Mouse (Mus musculus) small intestine, adult 2 months (tissue): ENCODE results near the gene Atp5s. TPM values are rescaled to one million over a fixed set of nuclear protein-coding genes. Genes with fewer than 3 reads are reported as not detected.

Experiments
- H3K27ac ChIP-seq: fragments of 200-500 bp; 2 replicates; pipeline ENCODE4 v1.5.1; 2012; ENCODE audit warnings: low read depth, low read length, control low read depth, inconsistent platforms; ENCODE audit not compliant: insufficient read depth
- H3K27me3 ChIP-seq: fragments of 200-500 bp; 2 replicates; pipeline ENCODE4 v1.6.1; 2012; ENCODE audit warnings: mild to moderate bottlenecking, moderate library complexity, low read length, inconsistent platforms; ENCODE audit not compliant: control insufficient read depth, insufficient read depth
- H3K36me3 ChIP-seq: fragments of 200-500 bp; 2 replicates; pipeline ENCODE4 v1.6.1; 2012; ENCODE audit warnings: mild to moderate bottlenecking, low read length, control low read depth, inconsistent platforms; ENCODE audit not compliant: control insufficient read depth, insufficient read depth
- H3K4me1 ChIP-seq: fragments of 200-500 bp; 2 replicates; pipeline ENCODE4 v1.6.1; 2012; ENCODE audit warnings: low read length, inconsistent platforms, mixed read lengths; ENCODE audit not compliant: control insufficient read depth, insufficient read depth, insufficient read length
- H3K4me3 ChIP-seq: fragments of 200-500 bp; 2 replicates; pipeline ENCODE4 v1.5.1; 2012; ENCODE audit warnings: low read depth, mild to moderate bottlenecking, control low read depth, inconsistent platforms, low read length, moderate library complexity
- CTCF ChIP-seq: fragments of 200-500 bp; IDR thresholded peaks from 2 replicates; pipeline ENCODE4 v1.5.1; 2012; ENCODE audit warnings: low read depth, mild to moderate bottlenecking, control low read depth, inconsistent platforms, low read length, moderate library complexity, mixed read lengths; ENCODE audit not compliant: insufficient replicate concordance, insufficient read length; ENCODE audit errors: extremely low read depth
- POLR2A ChIP-seq: fragments of 200-500 bp; IDR thresholded peaks from 2 replicates; pipeline ENCODE4 v1.6.1; 2012; ENCODE audit warnings: low read depth, mild to moderate bottlenecking, control low read depth, inconsistent platforms, low read length, moderate library complexity
- WGBS: fragments of 180-500 bp; shearing (Covaris S2); methylation state at CpG from one replicate; pipeline ENCODE4 v1.1.7; 2018; 5-methylcytosine and 5-hydroxymethylcytosine counted together
- polyA plus RNA-seq: library from polyadenylated mRNA; depleted of rRNA; stranded (reverse); fragments of >200 nt; gene quantifications from 2 replicates; pipeline ENCODE4 v1.2.3, GENCODE M21; 2012

Gene Atp5s
- polyA plus RNA-seq, 1 experiment: 7.9 TPM

DNA sequence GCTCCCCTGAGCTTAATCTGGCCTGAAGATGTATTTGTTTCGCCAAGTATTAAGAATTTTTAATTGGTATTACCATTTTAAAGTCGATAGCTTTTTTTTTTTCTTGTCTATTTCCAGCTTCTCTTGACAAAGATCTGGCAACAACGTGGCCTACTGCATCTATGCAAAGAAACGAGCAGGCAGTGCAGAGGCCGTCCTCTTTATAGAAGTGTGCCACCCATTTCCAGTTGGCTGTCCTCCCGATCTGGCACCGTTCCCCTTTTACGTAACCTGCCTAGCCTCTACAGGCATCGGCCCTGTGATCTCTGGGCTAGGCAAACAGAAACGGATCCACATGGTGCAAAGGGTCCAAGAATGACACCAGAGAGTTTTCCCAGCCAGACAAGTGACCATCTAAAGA is 41.2 kb upstream of the Atp5s start:
- H3K36me3 ChIP-seq: no peaks in the 10 kb centered on the region
- no peak overlapping the region for H3K4me3 ChIP-seq
- peaks cover 4% of the 10 kb centered on the region; the same call in 1 of the 2 replicates for H3K4me1 ChIP-seq
- TF ChIP-seq CTCF: no peak
- no peak; the same call in 1 of the 2 replicates for TF ChIP-seq POLR2A
- no peak overlapping the region for H3K27ac ChIP-seq
- H3K27me3 ChIP-seq: no peaks in the 10 kb centered on the region
- 10% methylated on average over 10 of the region's 10 CpGs for WGBS

DNA sequence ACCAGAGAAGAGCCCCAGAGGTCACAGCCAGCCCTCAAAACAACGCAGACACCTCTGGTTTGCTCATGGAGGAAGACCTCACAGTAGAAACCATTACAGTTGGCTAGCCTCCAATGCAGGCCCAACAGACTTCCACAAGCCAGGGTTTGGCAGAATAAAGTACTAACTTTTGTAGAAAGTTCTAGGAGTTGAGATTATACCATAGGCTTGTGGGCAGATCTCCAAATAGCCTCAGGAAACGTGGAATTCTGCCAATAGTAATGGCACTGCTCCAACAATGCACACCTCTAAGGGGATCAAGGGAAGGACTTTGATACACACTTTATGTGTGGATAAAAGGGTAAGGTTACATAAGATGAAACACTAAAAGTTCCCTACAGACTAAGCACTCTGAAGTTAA is 36.4 kb upstream of the Atp5s start:
- TF ChIP-seq POLR2A (no peak), CTCF (no peak)
- 17% methylated on average over 2 of the region's 2 CpGs for WGBS
- Histone ChIP-seq H3K27ac (peak overlapping the region; percentile 43; the same call in 1 of the 2 replicates), H3K4me1 (peaks cover 2% of the 10 kb centered on the region; the same call in 1 of the 2 replicates), H3K4me3 (no peak overlapping the region), H3K27me3 (no peaks in the 10 kb centered on the region), H3K36me3 (no peaks in the 10 kb centered on the region; the same call in 1 of the 2 replicates)

DNA sequence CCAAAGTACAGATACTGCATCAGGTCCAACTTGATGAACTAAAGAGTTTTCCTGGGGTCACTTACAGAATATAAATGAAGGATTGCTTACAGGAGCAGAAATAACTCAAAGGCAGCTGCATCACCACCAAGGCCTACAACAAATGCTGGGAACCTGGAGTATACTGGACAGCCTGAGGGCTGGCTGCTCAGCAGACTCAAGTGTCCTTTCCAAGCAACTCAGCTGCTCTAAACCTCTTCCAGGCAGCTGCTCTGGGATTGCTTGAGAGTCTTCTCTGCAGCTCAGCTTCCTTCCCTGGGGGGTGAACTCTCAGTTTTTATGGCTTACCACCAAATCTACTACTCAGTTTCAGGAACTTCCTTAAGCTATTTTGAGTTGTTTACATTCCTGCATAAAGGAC is 35.7 kb upstream of the Atp5s start:
- H3K4me1 ChIP-seq: peaks cover 2% of the 10 kb centered on the region; the same call in 1 of the 2 replicates

DNA sequence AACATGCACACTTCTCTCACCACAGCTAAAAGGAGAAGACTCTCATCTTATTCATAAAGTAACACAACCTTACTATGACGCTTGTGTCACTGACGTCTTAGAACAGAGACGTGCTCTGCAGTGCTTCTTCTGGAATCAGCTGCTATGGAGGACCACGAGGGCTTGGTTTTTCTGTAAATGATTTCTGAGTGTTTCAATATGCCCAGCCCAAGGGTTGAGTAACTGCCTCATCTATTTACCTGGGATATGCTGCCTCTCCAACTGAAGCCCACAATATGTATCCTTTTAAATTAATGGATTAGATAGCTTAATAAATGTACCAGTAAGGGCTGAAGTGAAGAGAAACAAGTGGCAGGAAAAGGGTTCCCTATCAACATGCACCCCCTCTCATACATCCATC is 34.0 kb upstream of the Atp5s start:
- peaks cover 2% of the 10 kb centered on the region; the same call in 1 of the 2 replicates for H3K4me1 ChIP-seq
- no peak overlapping the region for H3K27ac ChIP-seq
- WGBS: 92% methylated on average over 4 of the region's 4 CpGs
- TF ChIP-seq CTCF (no peak), POLR2A (no peak)
- no peaks in the 10 kb centered on the region for H3K27me3 ChIP-seq
- H3K4me3 ChIP-seq: no peak overlapping the region
- no peaks in the 10 kb centered on the region; the same call in 1 of the 2 replicates for H3K36me3 ChIP-seq

More for the DNA sequence above, 35.7 kb upstream of the Atp5s start:
- Histone ChIP-seq H3K4me3 (no peak overlapping the region), H3K27me3 (no peaks in the 10 kb centered on the region), H3K27ac (no peak overlapping the region), H3K36me3 (no peaks in the 10 kb centered on the region; the same call in 1 of the 2 replicates)
- TF ChIP-seq POLR2A: no peak
- TF ChIP-seq CTCF: no peak

DNA sequence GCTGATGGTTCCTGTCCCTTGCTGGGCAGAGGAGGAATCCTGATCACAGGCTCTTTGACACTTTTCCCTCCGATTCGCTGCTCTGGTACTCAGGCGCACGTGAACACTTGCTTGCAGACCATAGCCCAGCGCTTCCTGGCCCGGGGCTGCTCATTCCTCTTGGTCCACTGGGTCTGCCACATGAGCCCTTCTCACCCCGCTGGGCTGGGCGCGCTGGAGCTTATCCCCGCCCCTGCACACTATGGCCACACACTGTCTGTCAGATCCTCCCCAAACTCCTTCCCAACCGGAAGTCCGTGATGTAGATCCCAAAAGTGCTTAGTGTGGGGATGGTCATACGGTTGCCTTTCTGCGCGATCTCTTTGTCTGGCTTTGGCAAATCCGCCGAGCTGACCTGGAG is 31.3 kb upstream of the Atp5s start:
- Histone ChIP-seq H3K27me3 (no peaks in the 10 kb centered on the region), H3K27ac (no peak overlapping the region), H3K4me3 (no peak overlapping the region), H3K4me1 (no peaks in the 10 kb centered on the region), H3K36me3 (peaks cover 1% of the 10 kb centered on the region)
- WGBS: 96% methylated on average over 17 of the region's 17 CpGs
- no peak for TF ChIP-seq POLR2A
- TF ChIP-seq CTCF: no peak

DNA sequence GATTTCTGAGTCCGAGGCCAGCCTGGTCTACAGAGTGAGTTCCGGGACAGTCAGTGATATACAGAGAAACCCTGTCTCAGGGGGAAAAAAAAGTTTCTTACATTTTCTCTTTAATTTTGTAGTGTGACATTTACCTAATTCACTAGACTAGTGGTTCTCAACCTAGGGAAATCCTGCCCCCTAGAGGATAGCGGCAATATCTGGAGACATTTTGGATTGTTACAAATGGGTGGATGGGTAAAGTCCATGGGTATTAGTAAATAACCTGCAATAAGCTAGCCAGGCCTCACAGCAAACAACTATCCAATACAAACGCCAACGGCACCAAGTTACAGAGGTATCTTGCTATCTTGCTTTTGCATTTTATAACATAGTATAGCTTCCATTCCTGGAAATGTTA is 28.0 kb upstream of the Atp5s start:
- Histone ChIP-seq H3K4me3 (no peak overlapping the region), H3K27ac (no peak overlapping the region), H3K4me1 (no peaks in the 10 kb centered on the region), H3K27me3 (no peaks in the 10 kb centered on the region), H3K36me3 (peaks cover 13% of the 10 kb centered on the region)
- no peak for TF ChIP-seq POLR2A
- peak; percentile 28; the same call in 1 of the 2 replicates for TF ChIP-seq CTCF
- 44% methylated on average over 5 of the region's 5 CpGs for WGBS

DNA sequence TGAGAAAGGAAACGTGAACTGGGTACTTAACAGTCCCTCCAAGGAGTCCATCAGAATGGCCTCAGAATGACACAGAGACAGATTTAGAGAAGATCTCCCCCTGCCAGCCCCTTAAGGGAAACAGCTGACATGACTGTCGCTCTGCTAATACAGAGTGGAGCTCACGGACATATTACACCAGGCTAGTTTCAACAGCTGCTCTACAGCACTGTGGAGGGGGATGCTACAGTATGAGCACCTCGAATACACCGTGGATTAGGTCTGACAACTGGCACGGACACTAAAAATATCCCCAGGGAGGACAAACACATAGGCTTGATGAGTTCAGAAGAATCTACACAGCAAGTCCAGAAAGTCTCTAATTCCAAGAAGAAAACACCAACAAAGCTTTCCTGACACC is 26.4 kb upstream of the Atp5s start:
- 89% methylated on average over 6 of the region's 6 CpGs for WGBS

DNA sequence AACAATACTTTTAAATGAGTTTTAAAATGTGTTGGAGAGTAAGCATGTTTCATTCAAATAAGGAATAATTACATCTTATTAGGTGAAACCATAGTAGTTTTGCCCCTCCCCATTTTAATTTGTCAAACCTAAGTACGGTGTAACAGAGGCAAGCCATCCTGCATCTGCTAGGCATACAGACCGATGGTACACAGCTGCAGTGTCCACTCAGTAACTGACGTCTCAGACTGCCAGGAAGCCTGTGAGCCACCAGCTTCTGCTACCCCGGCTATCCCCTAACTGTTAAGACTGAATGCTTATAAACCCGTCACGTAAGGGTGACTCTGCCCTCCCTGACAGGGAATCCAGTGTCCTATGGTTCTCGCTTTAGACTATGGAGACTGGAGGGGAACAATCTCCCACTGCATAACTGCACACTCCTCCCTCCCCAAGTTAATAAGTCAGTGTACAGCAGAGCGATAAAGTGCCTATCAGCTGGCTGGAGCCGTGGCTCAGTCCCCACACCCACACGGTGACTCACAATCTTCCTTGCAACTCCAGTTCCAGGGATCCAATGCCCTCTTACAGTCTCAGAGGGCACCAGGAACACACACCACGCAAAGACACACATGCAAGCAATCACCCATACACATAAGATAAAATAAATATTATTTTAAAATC is 19.8 kb upstream of the Atp5s start:
- TF ChIP-seq POLR2A (no peak), CTCF (no peak)
- peaks cover 16% of the 10 kb centered on the region for H3K36me3 ChIP-seq
- H3K27ac ChIP-seq: peak overlapping the region; percentile 56
- no peak overlapping the region for H3K4me3 ChIP-seq
- 54% methylated on average over 11 of the region's 11 CpGs for WGBS
- H3K27me3 ChIP-seq: no peaks in the 10 kb centered on the region
- peaks cover 2% of the 10 kb centered on the region; the same call in 1 of the 2 replicates for H3K4me1 ChIP-seq

More for the DNA sequence above, 26.4 kb upstream of the Atp5s start:
- Histone ChIP-seq H3K27me3 (no peaks in the 10 kb centered on the region), H3K27ac (no peak overlapping the region), H3K36me3 (peaks cover 15% of the 10 kb centered on the region), H3K4me3 (no peak overlapping the region), H3K4me1 (no peaks in the 10 kb centered on the region)
- TF ChIP-seq CTCF (no peak), POLR2A (no peak)
